In the genomic region with DNA sequence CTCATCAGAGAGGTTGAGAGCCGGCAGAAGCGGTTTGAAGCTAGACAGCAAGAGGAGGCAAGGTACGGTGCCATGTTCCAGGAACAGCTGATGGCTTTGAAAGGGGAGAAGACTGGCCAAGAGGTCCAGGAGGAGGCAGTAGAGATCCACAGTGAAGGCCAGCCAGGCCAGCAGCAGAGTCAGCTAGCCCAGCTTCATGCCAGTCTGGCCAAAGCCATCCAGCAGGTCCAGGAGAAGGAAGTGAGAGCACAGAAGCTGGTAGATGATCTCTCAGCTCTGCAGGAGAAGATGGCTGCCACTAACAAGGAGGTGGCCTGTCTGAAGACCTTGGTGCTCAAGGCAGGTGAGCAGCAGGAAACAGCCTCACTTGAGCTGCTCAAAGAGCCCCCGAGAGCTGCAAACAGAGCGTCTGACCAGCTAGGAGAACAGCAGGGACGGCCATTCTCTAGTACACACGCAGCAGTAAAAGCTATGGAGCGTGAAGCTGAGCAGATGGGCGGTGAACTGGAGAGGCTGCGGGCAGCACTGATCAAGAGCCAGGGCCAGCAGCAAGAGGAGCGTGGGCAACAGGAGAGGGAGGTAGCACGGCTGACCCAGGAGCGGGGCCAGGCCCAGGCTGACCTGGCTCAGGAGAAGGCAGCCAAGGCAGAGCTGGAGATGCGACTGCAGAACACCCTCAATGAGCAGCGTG, we compare ENCODE assay signal across 10 mouse cellular contexts. TPM values are rescaled to one million over a fixed set of nuclear protein-coding genes. Genes with fewer than 3 reads are reported as not detected.
A peak's percentile ranks its signal among the peaks of the same experiment; 100 is the strongest.
DNase-seq lines count a peak whose midpoint lies in the region; ATAC-seq and TF ChIP-seq lines count a peak whose summit lies in the region.
"Had no signal": no experiment of that assay in that cellular context is flagged by ENCODE, and none has a peak within 500 bp of the region (broad histone marks: within the 10 kb centered on the region; RNA-seq: fewer than 3 reads in every experiment).

No protein-coding gene starts in this region.

- H3K36me3 ChIP-seq in hindbrain, embryonic 15.5 days: peaks cover 90% of the 10 kb centered on the region
- H3K36me3 ChIP-seq in hindbrain, embryonic 10.5 days: peaks cover 100% of the 10 kb centered on the region
- peaks cover 81% of the 10 kb centered on the region for H3K36me3 ChIP-seq in midbrain, postnatal 0 days (ENCODE audit: insufficient read depth, low read length)
- H3K36me3 ChIP-seq in midbrain, embryonic 14.5 days (ENCODE audit: control insufficient read depth, insufficient read depth, low read length): peaks cover 100% of the 10 kb centered on the region
- H3K36me3 ChIP-seq in neural tube, embryonic 15.5 days: peaks cover 92% of the 10 kb centered on the region
- H3K36me3 ChIP-seq in heart, embryonic 10.5 days: peaks cover 95% of the 10 kb centered on the region
- peaks cover 94% of the 10 kb centered on the region for H3K36me3 ChIP-seq in forebrain, embryonic 12.5 days (replicated peaks)

- 0 out of 2 replicates have a peak, but pooled peaks have one; percentile 13 for ATAC-seq in hindbrain, embryonic 15.5 days (ENCODE audit: low FRiP score, low read depth)
- no peak for ATAC-seq in midbrain, postnatal 0 days (ENCODE audit: low FRiP score)
- ATAC-seq in midbrain, embryonic 14.5 days (ENCODE audit: low FRiP score, low TSS enrichment): no peak
- ATAC-seq in neural tube, embryonic 15.5 days (ENCODE audit: low FRiP score): no peak
- no peak for ATAC-seq in forebrain, embryonic 12.5 days (ENCODE audit: low FRiP score)

- H3K27ac ChIP-seq in hindbrain, embryonic 15.5 days (replicated peaks): peak overlapping the region; percentile 21; the same call in 1 of the 2 replicates
- no peak overlapping the region for H3K27ac ChIP-seq in hindbrain, embryonic 10.5 days
- H3K27ac ChIP-seq in midbrain, postnatal 0 days (ENCODE audit: low read depth, low read length): 0 out of 2 replicates have a peak overlapping the region, but pooled peaks have one; percentile 34
- no peak overlapping the region for H3K27ac ChIP-seq in midbrain, embryonic 14.5 days (replicated peaks; ENCODE audit: low read depth, low read length)
- H3K27ac ChIP-seq in neural tube, embryonic 15.5 days (replicated peaks): peak overlapping the region; percentile 39
- no peak overlapping the region for H3K27ac ChIP-seq in heart, embryonic 10.5 days
- no peak overlapping the region for H3K27ac ChIP-seq in forebrain, embryonic 12.5 days
- H3K27ac ChIP-seq: liver, embryonic 15.5 days had no signal

- H3K9ac ChIP-seq in hindbrain, embryonic 15.5 days: no peak overlapping the region
- no peak overlapping the region for H3K9ac ChIP-seq in midbrain, postnatal 0 days (replicated peaks; ENCODE audit: low read length, poor library complexity, severe bottlenecking)
- H3K9ac ChIP-seq in midbrain, embryonic 14.5 days (replicated peaks; ENCODE audit: low read length): no peak overlapping the region
- H3K9ac ChIP-seq in neural tube, embryonic 15.5 days (replicated peaks): no peak overlapping the region
- H3K9ac ChIP-seq in forebrain, embryonic 12.5 days: no peak overlapping the region
- H3K9ac ChIP-seq: liver, embryonic 15.5 days had no signal

- H3K27me3 ChIP-seq in hindbrain, embryonic 15.5 days: no peaks in the 10 kb centered on the region
- H3K27me3 ChIP-seq in hindbrain, embryonic 10.5 days (ENCODE audit: insufficient read depth, poor library complexity, severe bottlenecking): no peaks in the 10 kb centered on the region
- H3K27me3 ChIP-seq in midbrain, postnatal 0 days (ENCODE audit: insufficient read depth, low read length): no peaks in the 10 kb centered on the region
- H3K27me3 ChIP-seq in midbrain, embryonic 14.5 days (ENCODE audit: control insufficient read depth, insufficient read depth, low read length): no peaks in the 10 kb centered on the region
- H3K27me3 ChIP-seq in neural tube, embryonic 15.5 days (replicated peaks): no peaks in the 10 kb centered on the region
- H3K27me3 ChIP-seq in heart, embryonic 10.5 days (ENCODE audit: insufficient read depth, poor library complexity, severe bottlenecking): no peaks in the 10 kb centered on the region
- no peaks in the 10 kb centered on the region for H3K27me3 ChIP-seq in forebrain, embryonic 12.5 days
- H3K27me3 ChIP-seq: liver, embryonic 15.5 days had no signal

- H3K4me2 ChIP-seq in hindbrain, embryonic 15.5 days: no peak overlapping the region
- H3K4me2 ChIP-seq in midbrain, postnatal 0 days (ENCODE audit: low read depth, low read length, poor library complexity, severe bottlenecking): no peak overlapping the region
- H3K4me2 ChIP-seq in midbrain, embryonic 14.5 days (ENCODE audit: low read length): no peak overlapping the region
- H3K4me2 ChIP-seq in neural tube, embryonic 15.5 days: no peak overlapping the region
- no peak overlapping the region for H3K4me2 ChIP-seq in forebrain, embryonic 12.5 days
- H3K4me2 ChIP-seq: liver, embryonic 15.5 days had no signal

- no peak for DNase-seq in hindbrain, embryonic 10.5 days (ENCODE audit: low spot score)
- DNase-seq in midbrain, postnatal 0 days (ENCODE audit: low spot score): peak; percentile 53
- no peak for DNase-seq in midbrain, embryonic 14.5 days
- peak; percentile 74 to 76 for DNase-seq in cerebellum, postnatal 25 days
- DNase-seq in heart, embryonic 10.5 days (ENCODE audit: low spot score): no peak
- DNase-seq: heart, postnatal 10 days had no signal

- TF ChIP-seq CTCF in midbrain, postnatal 0 days (IDR thresholded peaks at IDR 0.05): no peak

- no peak overlapping the region for H3K4me3 ChIP-seq in hindbrain, embryonic 15.5 days
- H3K4me3 ChIP-seq in hindbrain, embryonic 10.5 days: no peak overlapping the region
- no peak overlapping the region for H3K4me3 ChIP-seq in midbrain, postnatal 0 days (ENCODE audit: low read depth, low read length)
- H3K4me3 ChIP-seq in midbrain, embryonic 14.5 days (replicated peaks; ENCODE audit: low read depth, low read length): no peak overlapping the region
- H3K4me3 ChIP-seq in neural tube, embryonic 15.5 days (replicated peaks): no peak overlapping the region
- no peak overlapping the region for H3K4me3 ChIP-seq in heart, embryonic 10.5 days
- H3K4me3 ChIP-seq in forebrain, embryonic 12.5 days (replicated peaks): no peak overlapping the region
- H3K4me3 ChIP-seq: liver, embryonic 15.5 days had no signal

- no peaks in the 10 kb centered on the region for H3K9me3 ChIP-seq in hindbrain, embryonic 15.5 days
- no peaks in the 10 kb centered on the region for H3K9me3 ChIP-seq in hindbrain, embryonic 10.5 days
- H3K9me3 ChIP-seq in midbrain, postnatal 0 days (ENCODE audit: low read length): no peaks in the 10 kb centered on the region
- no peaks in the 10 kb centered on the region for H3K9me3 ChIP-seq in midbrain, embryonic 14.5 days (ENCODE audit: control insufficient read depth, low read length)
- no peaks in the 10 kb centered on the region for H3K9me3 ChIP-seq in neural tube, embryonic 15.5 days (replicated peaks)
- H3K9me3 ChIP-seq in heart, embryonic 10.5 days: no peaks in the 10 kb centered on the region
- no peaks in the 10 kb centered on the region for H3K9me3 ChIP-seq in forebrain, embryonic 12.5 days
- H3K9me3 ChIP-seq: liver, embryonic 15.5 days had no signal

- 0 out of 2 replicates have a peak, but pooled peaks cover 8% of the 10 kb centered on the region for H3K4me1 ChIP-seq in hindbrain, embryonic 15.5 days (replicated peaks)
- H3K4me1 ChIP-seq in hindbrain, embryonic 10.5 days (replicated peaks): no peaks in the 10 kb centered on the region
- no peaks in the 10 kb centered on the region for H3K4me1 ChIP-seq in midbrain, postnatal 0 days (ENCODE audit: insufficient read depth, low read length)
- no peaks in the 10 kb centered on the region for H3K4me1 ChIP-seq in midbrain, embryonic 14.5 days (ENCODE audit: control insufficient read depth, insufficient read depth, low read length)
- H3K4me1 ChIP-seq in neural tube, embryonic 15.5 days: peaks cover 14% of the 10 kb centered on the region; the same call in 1 of the 2 replicates
- no peaks in the 10 kb centered on the region for H3K4me1 ChIP-seq in heart, embryonic 10.5 days
- no peaks in the 10 kb centered on the region for H3K4me1 ChIP-seq in forebrain, embryonic 12.5 days

- 85% methylated on average over 15 of the region's 15 CpGs for WGBS in hindbrain, embryonic 15.5 days
- WGBS in hindbrain, embryonic 10.5 days: 90% methylated on average over 15 of the region's 15 CpGs
- 93% methylated on average over 15 of the region's 15 CpGs for WGBS in midbrain, postnatal 0 days
- WGBS in midbrain, embryonic 14.5 days: 94% methylated on average over 15 of the region's 15 CpGs
- 74% methylated on average over 15 of the region's 15 CpGs for WGBS in neural tube, embryonic 15.5 days
- 91% methylated on average over 15 of the region's 15 CpGs for WGBS in heart, embryonic 10.5 days
- 94% methylated on average over 15 of the region's 15 CpGs for WGBS in forebrain, embryonic 12.5 days

RNA-seq across cellular contexts. Expression of a gene that starts 18.9 kb away (rescaled TPM):
- 4.7 and 5.4 TPM in 2 replicates for polyA plus RNA-seq in hindbrain, embryonic 15.5 days (2015; fragmentation: Nextera tagmentation; extraction: Ambion mirVana)
- 2.4 and 3.8 TPM in 2 replicates for polyA plus RNA-seq in hindbrain, embryonic 10.5 days (2016; fragmentation: Nextera tagmentation; extraction: Ambion mirVana)
- total RNA-seq in midbrain, postnatal 0 days (2014; rRNA removed): 7.7 and 12.9 TPM in 2 replicates
- 3.1 and 4.2 TPM in 2 replicates for polyA plus RNA-seq in midbrain, postnatal 0 days (2015; fragmentation: Nextera tagmentation; extraction: Ambion mirVana)
- polyA plus RNA-seq in midbrain, embryonic 14.5 days (2014; fragmentation: Nextera tagmentation; extraction: Ambion mirVana): 4.0 and 6.0 TPM in 2 replicates
- polyA plus RNA-seq in neural tube, embryonic 15.5 days (2015; fragmentation: Nextera tagmentation; extraction: Ambion mirVana): 3.8 and 5.1 TPM in 2 replicates
- polyA plus RNA-seq in heart, embryonic 10.5 days (2016; fragmentation: Nextera tagmentation; extraction: Ambion mirVana): 2.4 and 2.5 TPM in 2 replicates
- 4.4 and 4.8 TPM in 2 replicates for polyA plus RNA-seq in forebrain, embryonic 12.5 days (2016; fragmentation: Nextera tagmentation; extraction: Ambion mirVana)

Comparison
In these comparisons a context has a peak if more than half of its experiments do, and no peak if none do; other contexts are left out.
1. H3K27ac ChIP-seq: peak in hindbrain, embryonic 15.5 days (single experiment), midbrain, postnatal 0 days (single experiment) and neural tube, embryonic 15.5 days (single experiment); none in hindbrain, embryonic 10.5 days (single experiment), midbrain, embryonic 14.5 days (single experiment), heart, embryonic 10.5 days (single experiment) and forebrain, embryonic 12.5 days (single experiment).
2. DNase-seq: peak in midbrain, postnatal 0 days (single experiment) and cerebellum, postnatal 25 days (2 of 2); none in hindbrain, embryonic 10.5 days (single experiment), midbrain, embryonic 14.5 days (single experiment) and heart, embryonic 10.5 days (single experiment).